ENCODE assay signal across 28 mouse cellular contexts in genomic region chr1:107614087-107614486, GRCm38 (mm10). TPM values are rescaled to one million over a fixed set of nuclear protein-coding genes. Genes with fewer than 3 reads are reported as not detected.
"Had no signal": no experiment of that assay in that cellular context is flagged by ENCODE, and none has a peak within 500 bp of the region (broad histone marks: within the 10 kb centered on the region; RNA-seq: fewer than 3 reads in every experiment).

No protein-coding gene starts in this region.

- H3K9me3 ChIP-seq: embryonic facial prominence, embryonic 10.5 days; embryonic facial prominence, embryonic 12.5 days; embryonic facial prominence, embryonic 13.5 days; embryonic facial prominence, embryonic 15.5 days; forebrain, embryonic 10.5 days; forebrain, embryonic 12.5 days; forebrain, embryonic 13.5 days; forebrain, embryonic 15.5 days had no signal

- H3K27ac ChIP-seq: embryonic facial prominence, embryonic 10.5 days; embryonic facial prominence, embryonic 12.5 days; embryonic facial prominence, embryonic 13.5 days; embryonic facial prominence, embryonic 15.5 days; forebrain, embryonic 10.5 days; forebrain, embryonic 12.5 days; forebrain, embryonic 13.5 days; forebrain, embryonic 15.5 days; gastrocnemius, adult 2 months had no signal

- H3K4me2 ChIP-seq: embryonic facial prominence, embryonic 12.5 days; embryonic facial prominence, embryonic 13.5 days; embryonic facial prominence, embryonic 15.5 days; forebrain, embryonic 12.5 days; forebrain, embryonic 13.5 days; forebrain, embryonic 15.5 days had no signal

- DNase-seq: cerebellum, adult 2 months; cerebellum, adult 8-10 months; cerebellum, adult 9-10 months; cerebellum, adult 9-11 months; cerebellum, postnatal 10 days; cerebellum, postnatal 14 days; cerebellum, postnatal 25 days; cerebellum, postnatal 36 days; embryo, embryonic 11 days; forebrain, postnatal 0 days; gastrocnemius, adult 2 months; gastrocnemius, postnatal 10 days; gastrocnemius, postnatal 14 days; gastrocnemius, postnatal 25 days; gastrocnemius, postnatal 36 days; heart, adult 11 months; heart, adult 18-20 months had no signal

- ATAC-seq: forebrain, embryonic 13.5 days; forebrain, embryonic 14.5 days; forebrain, embryonic 15.5 days; forebrain, embryonic 16.5 days; forebrain, postnatal 0 days had no signal

- H3K27me3 ChIP-seq: embryonic facial prominence, embryonic 12.5 days; embryonic facial prominence, embryonic 13.5 days; embryonic facial prominence, embryonic 15.5 days; forebrain, embryonic 12.5 days; forebrain, embryonic 13.5 days; forebrain, embryonic 15.5 days had no signal

- H3K4me3 ChIP-seq: embryonic facial prominence, embryonic 10.5 days; embryonic facial prominence, embryonic 12.5 days; embryonic facial prominence, embryonic 13.5 days; embryonic facial prominence, embryonic 15.5 days; erythroblast, embryonic 14.5 days; forebrain, embryonic 10.5 days; forebrain, embryonic 12.5 days; forebrain, embryonic 13.5 days; forebrain, embryonic 15.5 days; gastrocnemius, adult 2 months had no signal

- H3K36me3 ChIP-seq: embryonic facial prominence, embryonic 10.5 days; embryonic facial prominence, embryonic 12.5 days; embryonic facial prominence, embryonic 13.5 days; embryonic facial prominence, embryonic 15.5 days; forebrain, embryonic 10.5 days; forebrain, embryonic 12.5 days; forebrain, embryonic 15.5 days had no signal

- H3K9ac ChIP-seq: embryonic facial prominence, embryonic 12.5 days; embryonic facial prominence, embryonic 13.5 days; embryonic facial prominence, embryonic 15.5 days; forebrain, embryonic 12.5 days; forebrain, embryonic 13.5 days; forebrain, embryonic 15.5 days; forebrain, postnatal 0 days had no signal

- H3K4me1 ChIP-seq: embryonic facial prominence, embryonic 10.5 days; embryonic facial prominence, embryonic 12.5 days; embryonic facial prominence, embryonic 13.5 days; embryonic facial prominence, embryonic 15.5 days; forebrain, embryonic 10.5 days; forebrain, embryonic 12.5 days; forebrain, embryonic 13.5 days; forebrain, embryonic 15.5 days had no signal

RNA-seq across cellular contexts. Expression of gene Serpinb8, which starts 24.3 kb away (rescaled TPM):
- polyA plus RNA-seq: erythroblast, embryonic 14.5 days had no signal
